Mouse (Mus musculus) kidney, adult 18-20 months (tissue): ENCODE data around the gene Hmgb4.

Experiments
- DNase-seq: peaks from one replicate; pipeline ENCODE4 v3.0.0; 2021

The Hmgb4 gene

GRCm38 (mm10) chr4:128260907-128261560, at the start of gene Hmgb4:
Gene Hmgb4, minus strand, starts transcription at chr4:128260957.
- no peak for DNase-seq

- DNase-seq = no peak
Measured at GRCm38 (mm10) chr4:128306011-128306410, 45.3 kb upstream of the Hmgb4 start.

DNA sequence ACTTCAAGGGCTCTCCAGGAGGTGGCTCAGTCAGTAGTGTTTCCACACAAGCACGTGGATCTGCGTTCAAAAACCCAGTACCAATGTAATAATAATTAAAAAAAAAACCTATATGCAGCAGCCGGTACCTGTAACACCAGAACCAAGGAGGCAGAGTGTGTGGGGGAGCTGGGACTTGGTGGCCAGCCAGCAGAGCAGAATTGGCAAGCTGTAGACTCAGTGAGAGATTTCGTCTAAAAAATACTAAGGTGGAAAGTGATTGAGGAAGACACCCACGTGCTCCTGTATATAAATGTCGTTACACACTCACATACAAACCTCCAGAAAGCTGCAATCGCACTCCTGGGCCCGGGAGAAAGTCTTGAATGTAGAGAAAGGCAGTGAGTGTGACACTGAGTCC, 43.3 kb upstream of the Hmgb4 start:
- DNase-seq = no peak

- no peak for DNase-seq
Measured at GRCm38 (mm10) chr4:128288095-128288494, 27.3 kb upstream of the Hmgb4 start.

DNA sequence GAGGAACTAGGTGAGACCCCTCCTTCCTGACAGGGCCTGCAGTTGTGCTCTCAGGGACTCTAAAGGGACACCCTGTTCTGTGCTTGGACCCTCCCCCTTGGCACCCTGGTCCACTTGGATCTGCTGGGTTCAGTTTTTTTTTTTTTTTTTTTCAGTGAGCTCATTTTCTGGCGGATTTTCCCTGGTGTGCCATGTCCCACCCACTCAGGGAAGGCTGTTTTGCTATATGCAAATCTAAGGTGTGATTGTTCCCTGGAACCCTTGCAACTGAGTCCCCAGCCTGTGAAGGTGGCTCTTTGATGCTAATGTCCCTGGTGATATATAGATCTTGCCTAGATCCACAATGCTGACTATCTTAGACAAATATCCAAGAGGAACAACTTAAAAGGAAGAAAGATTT, 24.3 kb upstream of the Hmgb4 start:
- DNase-seq = no peak

GRCm38 (mm10) chr4:128275586-128275985, 14.8 kb upstream of the Hmgb4 start:
- DNase-seq = no peak

DNA sequence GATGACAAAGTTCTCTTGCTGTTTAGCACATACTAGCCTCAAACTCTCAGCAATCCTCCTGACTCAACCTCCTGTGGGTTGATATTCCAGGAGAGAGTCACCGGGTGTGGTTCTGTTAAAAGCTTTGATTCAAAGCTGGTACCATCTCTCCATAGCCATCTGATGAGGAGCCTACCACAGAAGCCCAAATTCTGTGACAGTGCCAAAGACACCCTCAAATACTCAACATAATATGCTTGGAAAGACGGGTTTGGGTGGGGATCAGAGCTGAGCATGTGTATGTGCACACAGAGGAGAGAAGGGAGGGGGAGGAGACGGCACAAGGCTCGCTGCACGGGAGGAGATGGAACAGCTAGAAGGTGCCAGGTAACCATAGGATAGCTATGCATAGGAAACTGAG, 14.4 kb upstream of the Hmgb4 start:
- DNase-seq = no peak

- DNase-seq = no peak
Measured at GRCm38 (mm10) chr4:128273146-128273545, 12.4 kb upstream of the Hmgb4 start.

- no peak for DNase-seq
Measured at GRCm38 (mm10) chr4:128272501-128272900, 11.7 kb upstream of the Hmgb4 start.

DNA sequence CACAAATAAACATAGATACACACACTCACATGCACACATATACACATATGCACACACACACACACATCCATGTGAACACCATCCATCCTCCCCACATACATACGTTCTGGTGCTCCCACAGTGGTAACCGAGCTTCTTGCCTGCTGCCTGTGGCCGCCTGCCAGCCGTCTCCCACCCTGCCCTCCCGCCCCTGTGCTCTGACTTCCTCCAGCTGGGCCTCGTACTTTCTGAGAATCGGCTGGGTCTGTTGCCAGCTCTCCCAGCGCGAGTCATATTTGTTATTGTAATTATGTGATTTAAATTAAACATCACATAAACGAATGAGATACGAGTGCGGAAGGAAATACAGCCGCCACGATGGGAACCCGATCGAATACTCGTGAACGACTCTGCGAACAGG, 10.2 kb upstream of the Hmgb4 start:
- DNase-seq = no peak

GRCm38 (mm10) chr4:128270177-128270576, 9.4 kb upstream of the Hmgb4 start:
- no peak for DNase-seq

DNA sequence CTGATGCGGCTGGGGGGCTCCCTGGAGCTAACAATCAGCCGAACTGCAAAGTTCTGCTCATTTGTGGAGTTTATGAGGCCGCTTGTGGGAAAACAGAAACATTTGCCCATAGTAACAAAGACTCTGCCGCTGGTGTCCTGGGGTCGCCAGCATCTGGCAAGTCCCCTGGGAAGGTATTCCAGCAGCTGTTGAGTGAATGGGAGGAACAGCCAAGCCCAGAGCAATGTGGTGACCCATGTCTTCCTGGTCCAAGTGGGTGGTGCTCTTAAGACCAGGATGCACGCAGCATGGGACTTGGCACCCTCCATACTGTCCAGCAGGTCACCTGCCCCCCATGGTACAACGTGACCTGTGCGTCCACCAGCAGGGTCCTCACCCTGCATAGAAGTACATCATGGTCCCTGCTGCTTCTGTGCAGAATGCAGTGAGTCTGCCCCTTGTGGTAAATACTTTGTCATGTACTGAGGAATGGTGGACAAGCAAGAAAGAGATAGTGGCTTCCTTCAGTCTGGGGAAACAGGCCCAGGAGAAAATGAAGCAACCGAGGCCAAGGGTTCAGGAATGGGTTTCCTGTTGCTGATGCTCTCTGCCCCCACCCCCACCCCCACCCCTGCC, 8.6 kb upstream of the Hmgb4 start:
- no peak for DNase-seq

DNA sequence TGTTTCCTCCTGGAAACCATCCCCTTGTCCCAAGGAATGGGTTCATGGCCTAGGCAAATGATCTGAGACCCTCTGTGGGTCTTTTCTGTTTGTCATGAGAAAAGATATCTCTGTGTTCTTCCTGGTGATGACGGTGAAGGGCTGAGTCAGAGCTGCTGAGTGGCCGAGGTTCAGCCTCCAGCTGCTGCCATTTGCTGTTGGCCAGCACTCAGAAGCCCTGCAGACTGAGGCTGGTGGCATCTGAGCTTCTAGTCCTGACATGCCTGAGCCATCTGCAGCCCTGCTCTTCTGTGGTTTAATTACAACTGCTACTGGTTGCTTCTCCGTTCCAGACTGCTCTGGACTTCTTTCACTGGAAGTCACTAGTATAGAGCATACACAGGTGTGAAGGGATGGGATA, 4.6 kb upstream of the Hmgb4 start:
- DNase-seq = no peak

DNA sequence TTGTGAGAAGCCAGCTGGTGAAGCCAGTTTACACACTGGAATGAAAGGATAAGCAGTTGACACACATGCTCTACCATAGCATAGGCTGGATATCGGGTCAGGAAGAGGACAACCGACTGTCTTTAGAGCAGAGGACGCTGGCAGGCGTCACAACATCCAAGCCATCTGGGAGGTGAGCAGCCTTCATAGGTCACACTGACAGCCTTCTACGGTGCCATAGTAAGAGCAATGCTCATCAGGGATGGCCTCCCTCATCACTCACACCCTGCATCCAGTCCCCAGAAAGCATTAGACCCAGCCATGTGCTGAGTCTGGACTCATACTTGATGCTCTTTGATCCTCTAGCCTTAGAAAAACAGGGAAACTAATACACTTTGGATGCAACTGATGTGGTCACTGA, 3.7 kb upstream of the Hmgb4 start:
- DNase-seq = no peak

GRCm38 (mm10) chr4:128259211-128259610, 1.5 kb downstream of the Hmgb4 start:
- no peak for DNase-seq

GRCm38 (mm10) chr4:128248676-128249075, 12.1 kb downstream of the Hmgb4 start:
- DNase-seq = peak; percentile 20

DNA sequence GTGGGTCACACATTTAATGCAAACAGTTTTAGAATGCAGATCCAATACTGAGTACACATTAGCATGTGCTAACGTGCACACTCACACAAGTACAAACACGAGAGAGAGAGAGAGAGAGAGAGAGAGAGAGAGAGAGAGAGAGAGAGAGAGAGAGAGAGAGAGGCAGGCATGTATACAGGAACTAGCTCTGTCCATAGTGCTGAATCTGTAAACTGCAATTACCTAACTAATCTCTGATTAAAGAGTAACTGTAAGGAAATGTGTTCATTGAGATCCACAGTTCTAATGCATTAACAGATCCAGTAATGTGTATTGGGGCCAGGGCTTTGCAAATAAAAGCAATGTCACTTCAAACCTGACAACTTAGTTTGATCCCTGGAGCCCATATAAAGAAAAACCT, 15.6 kb downstream of the Hmgb4 start:
- no peak for DNase-seq

DNA sequence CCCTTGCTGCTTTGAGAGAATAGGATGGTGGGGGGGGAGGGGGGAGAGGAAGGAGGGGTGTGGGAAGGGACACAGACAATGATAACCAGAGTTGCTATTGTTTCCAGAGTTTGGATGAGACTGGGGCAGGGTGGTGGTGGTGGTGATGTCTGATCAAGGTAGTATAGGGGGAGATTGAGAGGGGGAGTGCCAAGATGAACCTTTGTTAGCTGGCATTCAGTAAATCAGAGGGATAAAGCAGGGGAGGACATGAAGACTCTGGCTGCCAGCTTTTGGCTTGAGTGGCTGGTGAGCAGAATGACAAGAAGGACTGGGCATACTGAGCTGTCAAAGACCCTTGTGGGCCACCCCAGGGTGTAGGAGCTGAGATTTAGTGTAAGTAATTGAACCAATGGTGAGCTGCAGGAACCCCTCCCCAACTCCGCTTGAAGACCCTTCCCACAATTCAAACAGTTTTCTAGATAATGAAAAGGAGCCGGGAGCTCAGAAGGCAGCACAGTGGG, 18.9 kb downstream of the Hmgb4 start:
- DNase-seq = no peak

- no peak for DNase-seq
Measured at GRCm38 (mm10) chr4:128241075-128241853, 19.5 kb downstream of the Hmgb4 start.

GRCm38 (mm10) chr4:128239113-128239512, 21.6 kb downstream of the Hmgb4 start:
- no peak for DNase-seq

DNA sequence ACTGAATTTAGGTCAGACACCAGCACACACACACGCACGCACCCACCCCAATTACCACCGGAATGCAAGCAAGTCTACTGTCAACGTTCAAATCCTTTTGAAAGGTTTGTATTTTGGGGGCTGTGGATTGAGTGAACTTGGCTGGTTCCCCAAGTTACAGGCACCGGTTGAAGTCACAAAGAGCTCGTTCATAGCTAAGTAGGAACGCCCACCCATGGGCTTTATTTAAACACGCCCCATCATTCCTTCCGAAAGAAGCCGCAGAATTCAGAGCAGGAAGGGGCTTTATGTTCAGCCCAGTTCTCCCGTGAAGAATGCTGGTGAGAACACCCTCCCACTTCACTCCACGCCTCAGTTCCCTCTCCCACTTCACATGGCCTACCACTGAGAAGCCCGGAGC, 27.3 kb downstream of the Hmgb4 start:
- no peak for DNase-seq

DNA sequence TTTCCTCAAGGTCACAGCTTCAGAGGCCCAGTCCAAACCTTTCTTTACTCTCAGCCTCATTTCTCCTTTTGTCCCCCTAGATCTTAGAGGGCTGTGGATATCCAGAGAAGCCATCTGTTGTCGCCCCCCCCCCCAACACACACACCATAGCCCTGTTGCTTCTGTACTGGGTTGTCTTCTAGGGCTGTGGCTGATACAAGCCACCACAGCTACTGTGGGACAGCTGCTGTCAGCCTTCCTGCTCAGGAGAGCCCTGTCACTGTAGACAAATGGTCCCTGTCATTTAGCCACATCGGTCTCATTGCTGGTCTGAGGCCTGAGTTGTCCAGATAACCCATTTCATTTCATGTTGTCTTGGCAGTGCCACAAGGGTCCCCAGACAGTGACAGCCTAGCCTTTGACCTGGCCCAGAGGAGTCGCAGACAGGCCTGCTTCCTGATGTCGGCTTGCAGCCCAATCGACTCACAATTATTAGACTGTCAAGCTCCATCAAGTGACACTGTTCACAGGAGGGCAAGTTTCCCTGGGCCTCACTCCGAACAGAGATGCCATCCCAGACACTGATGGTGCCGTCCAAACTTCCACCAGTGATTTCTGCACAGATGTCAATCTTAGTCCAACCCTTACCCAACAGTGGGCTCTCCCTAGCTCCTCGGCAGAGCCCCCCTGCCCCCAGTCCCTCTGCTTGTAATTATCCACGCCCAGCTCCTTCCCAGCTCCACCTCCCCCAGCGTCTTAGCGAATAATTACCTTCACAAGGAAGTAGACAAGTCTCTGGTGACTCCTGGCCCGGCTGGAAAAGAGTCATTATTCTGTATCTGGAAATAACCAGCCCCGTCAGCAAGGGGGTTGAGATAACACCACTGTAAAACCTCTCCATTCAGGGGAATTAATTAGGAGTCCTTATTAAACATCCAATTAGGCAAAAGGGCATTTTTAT, 33.1 kb downstream of the Hmgb4 start:
- DNase-seq = peak; percentile 10

- no peak for DNase-seq
Measured at GRCm38 (mm10) chr4:128224453-128224852, 36.3 kb downstream of the Hmgb4 start.
